12 mouse cellular contexts compared by ENCODE assay signal in genomic region chr3:51878577-51878976, GRCm38 (mm10).
"Had no signal": no experiment of that assay in that cellular context is flagged by ENCODE, and none has a peak within 500 bp of the region (broad histone marks: within the 10 kb centered on the region; RNA-seq: fewer than 3 reads in every experiment).

No protein-coding gene starts in this region.

- H3K36me3 ChIP-seq: limb, embryonic 12.5 days; neural tube, embryonic 12.5 days had no signal

- DNase-seq: kidney, adult 9 months; lung, embryonic 14.5 days; lung, postnatal 10 days; lung, postnatal 4 days; midbrain, embryonic 14.5 days; right cerebral cortex, postnatal 25 days; thymus, adult 18-20 months; thymus, postnatal 14 days had no signal

- H3K9me3 ChIP-seq: limb, embryonic 12.5 days; neural tube, embryonic 12.5 days had no signal

- H3K4me3 ChIP-seq: limb, embryonic 12.5 days; myocyte; neural tube, embryonic 12.5 days had no signal

- H3K9ac ChIP-seq: limb, embryonic 12.5 days; lung, embryonic 14.5 days; neural tube, embryonic 12.5 days had no signal

- H3K27me3 ChIP-seq: neural tube, embryonic 12.5 days had no signal

- H3K4me2 ChIP-seq: limb, embryonic 12.5 days; lung, embryonic 14.5 days; neural tube, embryonic 12.5 days had no signal

- H3K27ac ChIP-seq: kidney, postnatal 0 days; limb, embryonic 12.5 days; neural tube, embryonic 12.5 days had no signal
